Mouse (Mus musculus): ENCODE data around the gene Fgf18. TPM values are rescaled to one million over a fixed set of nuclear protein-coding genes. Genes with fewer than 3 reads are reported as not detected.

Fgf18 gene
- polyA plus RNA-seq, 1 experiment: 0.62 TPM

DNA sequence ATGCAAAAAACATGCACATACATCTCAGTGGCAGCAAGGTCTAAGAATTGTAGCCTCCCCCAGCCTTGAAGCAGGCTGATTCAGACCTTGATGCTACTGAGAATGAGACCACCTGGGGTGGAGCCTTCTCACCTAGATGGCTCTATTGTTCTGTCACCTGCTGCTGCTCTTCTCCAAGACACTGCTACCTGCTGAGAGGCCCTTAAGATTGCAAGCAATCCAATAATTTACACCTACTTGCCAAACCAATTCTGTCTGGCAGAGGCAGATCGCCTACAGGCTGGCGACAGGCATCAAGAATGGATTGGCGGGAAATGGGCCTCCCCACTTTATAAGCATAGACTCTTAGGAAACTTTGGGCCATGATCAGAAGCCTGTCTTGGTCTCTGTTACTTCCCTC is 39.7 kb downstream of the Fgf18 start:
- TF ChIP-seq CTCF (IDR thresholded peaks at IDR 0.05; ENCODE audit: extremely low read depth, insufficient read depth, insufficient read length, insufficient replicate concordance): no peak
- no peak for TF ChIP-seq POLR2A (IDR thresholded peaks at IDR 0.05; ENCODE audit: low read depth, low read length)
- H3K27ac ChIP-seq (ENCODE audit: insufficient read depth, low read length): no peak overlapping the region
- no peak for DNase-seq (ENCODE audit: low read depth in 1 of 2, low spot score in 2 of 2)
- 94% methylated on average over 3 of the region's 3 CpGs for WGBS
- no peak overlapping the region for H3K4me3 ChIP-seq (ENCODE audit: extremely low read depth, insufficient read depth, insufficient read length)
- no peaks in the 10 kb centered on the region for H3K36me3 ChIP-seq (ENCODE audit: control insufficient read depth, insufficient read depth, low read length)
- H3K27me3 ChIP-seq (ENCODE audit: control insufficient read depth, insufficient read depth, low read length): no peaks in the 10 kb centered on the region
- H3K4me1 ChIP-seq (ENCODE audit: control insufficient read depth, insufficient read depth, insufficient read length): no peaks in the 10 kb centered on the region

DNA sequence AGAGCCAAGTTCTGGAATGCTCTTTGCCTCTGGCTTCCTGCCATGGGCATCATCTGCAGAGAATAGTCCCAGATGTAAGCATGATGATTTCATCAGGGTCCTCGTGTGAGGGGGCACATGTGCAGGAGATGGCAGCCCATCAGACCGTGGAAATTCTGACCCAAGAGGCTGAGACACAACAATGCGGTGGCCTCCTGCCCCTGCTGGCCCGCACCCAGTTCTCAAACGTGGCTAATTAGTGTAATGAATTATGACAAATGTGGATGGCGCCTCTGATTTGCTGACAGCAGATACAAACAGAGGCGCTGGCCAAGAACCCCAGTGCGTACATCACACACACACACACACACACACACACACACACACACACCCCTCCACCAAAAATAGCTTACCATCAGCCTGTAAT is 42.3 kb downstream of the Fgf18 start:
- TF ChIP-seq POLR2A (IDR thresholded peaks at IDR 0.05; ENCODE audit: low read depth, low read length) (no peak), CTCF (IDR thresholded peaks at IDR 0.05; ENCODE audit: extremely low read depth, insufficient read depth, insufficient read length, insufficient replicate concordance) (no peak)

DNA sequence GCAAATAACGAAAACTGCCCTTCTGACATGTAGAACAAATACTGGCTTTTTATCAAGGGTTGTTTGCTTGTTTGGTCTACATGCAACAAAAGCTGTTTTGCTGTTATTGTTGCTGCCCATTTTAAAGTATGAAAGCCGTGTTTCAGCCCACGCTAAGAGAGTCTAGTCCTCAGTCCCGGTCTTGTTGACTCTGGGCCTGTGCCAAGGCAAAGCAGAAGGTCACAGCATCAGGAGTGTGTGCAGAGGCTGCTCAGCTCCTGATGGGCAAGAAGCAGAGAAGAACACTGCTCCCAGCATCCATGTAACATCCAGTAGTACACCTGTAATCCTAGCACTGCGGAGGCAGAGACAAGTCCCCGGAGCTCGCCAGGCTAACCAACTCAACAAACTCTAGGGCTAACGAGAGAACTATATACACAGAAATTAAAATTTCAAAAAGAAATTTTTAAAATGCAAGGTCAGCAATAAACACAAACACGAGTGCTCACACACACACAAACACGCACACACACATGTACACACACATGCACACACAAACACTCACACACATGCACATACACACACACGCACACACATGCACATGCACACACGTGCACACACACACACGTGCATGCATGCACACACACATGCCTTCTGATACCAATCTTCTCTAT is 43.8 kb downstream of the Fgf18 start:
- H3K27me3 ChIP-seq (ENCODE audit: control insufficient read depth, insufficient read depth, low read length): no peaks in the 10 kb centered on the region
- WGBS: 92% methylated on average over 13 of the region's 13 CpGs
- H3K36me3 ChIP-seq (ENCODE audit: control insufficient read depth, insufficient read depth, low read length): no peaks in the 10 kb centered on the region
- no peak overlapping the region for H3K4me3 ChIP-seq (ENCODE audit: extremely low read depth, insufficient read depth, insufficient read length)
- no peak for TF ChIP-seq CTCF (IDR thresholded peaks at IDR 0.05; ENCODE audit: extremely low read depth, insufficient read depth, insufficient read length, insufficient replicate concordance)
- TF ChIP-seq POLR2A (IDR thresholded peaks at IDR 0.05; ENCODE audit: low read depth, low read length): no peak
- H3K27ac ChIP-seq (ENCODE audit: insufficient read depth, low read length): no peak overlapping the region
- no peaks in the 10 kb centered on the region for H3K4me1 ChIP-seq (ENCODE audit: control insufficient read depth, insufficient read depth, insufficient read length)
- no peak for DNase-seq (ENCODE audit: low read depth in 1 of 2, low spot score in 2 of 2)

More for the DNA sequence above, 42.3 kb downstream of the Fgf18 start:
- 81% methylated on average over 8 of the region's 8 CpGs for WGBS
- no peak overlapping the region for H3K27ac ChIP-seq (ENCODE audit: insufficient read depth, low read length)
- no peaks in the 10 kb centered on the region for H3K36me3 ChIP-seq (ENCODE audit: control insufficient read depth, insufficient read depth, low read length)
- no peaks in the 10 kb centered on the region for H3K4me1 ChIP-seq (ENCODE audit: control insufficient read depth, insufficient read depth, insufficient read length)
- H3K27me3 ChIP-seq (ENCODE audit: control insufficient read depth, insufficient read depth, low read length): no peaks in the 10 kb centered on the region
- H3K4me3 ChIP-seq (ENCODE audit: extremely low read depth, insufficient read depth, insufficient read length): no peak overlapping the region
- DNase-seq (ENCODE audit: low read depth in 1 of 2, low spot score in 2 of 2): no peak

DNA sequence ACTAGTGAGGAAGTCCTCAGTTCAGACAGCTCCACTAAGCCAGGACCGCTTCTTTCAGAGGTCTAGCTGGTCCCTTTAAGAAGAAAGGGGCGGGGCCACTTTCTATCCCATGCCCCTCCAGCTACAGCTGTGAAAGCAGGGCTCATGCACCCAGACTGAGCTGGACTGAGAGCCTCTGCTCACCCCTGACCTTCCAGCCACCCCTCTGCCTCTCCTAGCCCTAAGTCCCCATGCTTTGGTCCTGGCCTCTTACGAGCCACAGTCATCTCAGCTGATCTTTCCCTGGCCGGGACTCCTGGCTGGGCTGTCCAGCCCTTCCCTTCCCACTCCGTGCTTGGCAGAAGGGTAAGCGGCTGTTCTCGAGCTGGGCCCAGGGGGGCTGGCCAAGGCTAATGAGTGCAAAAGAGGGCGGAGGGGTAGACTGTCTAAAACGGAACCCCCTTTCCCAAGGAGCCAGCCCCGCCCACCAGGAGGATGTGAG is 47.1 kb downstream of the Fgf18 start:
- no peaks in the 10 kb centered on the region for H3K36me3 ChIP-seq (ENCODE audit: control insufficient read depth, insufficient read depth, low read length)
- H3K4me3 ChIP-seq (ENCODE audit: extremely low read depth, insufficient read depth, insufficient read length): no peak overlapping the region
- TF ChIP-seq CTCF (IDR thresholded peaks at IDR 0.05; ENCODE audit: extremely low read depth, insufficient read depth, insufficient read length, insufficient replicate concordance): no peak
- no peak for TF ChIP-seq POLR2A (IDR thresholded peaks at IDR 0.05; ENCODE audit: low read depth, low read length)
- H3K27me3 ChIP-seq (ENCODE audit: control insufficient read depth, insufficient read depth, low read length): no peaks in the 10 kb centered on the region
- WGBS: 36% methylated on average over 10 of the region's 10 CpGs
- H3K4me1 ChIP-seq (ENCODE audit: control insufficient read depth, insufficient read depth, insufficient read length): no peaks in the 10 kb centered on the region
- no peak overlapping the region for H3K27ac ChIP-seq (ENCODE audit: insufficient read depth, low read length)
- no peak for DNase-seq (ENCODE audit: low read depth in 1 of 2, low spot score in 2 of 2)

DNA sequence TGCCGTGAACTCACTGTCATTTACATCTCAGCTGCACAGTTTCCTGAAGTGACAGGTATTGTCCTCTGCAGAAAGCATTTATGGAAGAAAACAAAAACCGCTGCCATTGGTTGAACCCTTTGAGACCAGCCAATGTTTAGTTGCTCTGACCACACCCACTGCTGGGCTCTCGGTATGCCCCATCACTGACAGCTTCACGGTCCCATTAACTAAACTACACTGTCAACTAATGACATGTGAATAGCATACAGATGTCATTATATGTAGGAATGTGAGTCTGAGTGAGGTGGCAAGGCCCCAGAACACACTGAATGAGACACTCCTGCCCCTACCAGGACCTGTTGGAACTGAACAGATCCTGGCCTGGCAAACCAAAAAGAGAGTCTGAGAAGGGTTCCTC is 47.8 kb downstream of the Fgf18 start:
- DNase-seq (ENCODE audit: low read depth in 1 of 2, low spot score in 2 of 2): no peak

DNA sequence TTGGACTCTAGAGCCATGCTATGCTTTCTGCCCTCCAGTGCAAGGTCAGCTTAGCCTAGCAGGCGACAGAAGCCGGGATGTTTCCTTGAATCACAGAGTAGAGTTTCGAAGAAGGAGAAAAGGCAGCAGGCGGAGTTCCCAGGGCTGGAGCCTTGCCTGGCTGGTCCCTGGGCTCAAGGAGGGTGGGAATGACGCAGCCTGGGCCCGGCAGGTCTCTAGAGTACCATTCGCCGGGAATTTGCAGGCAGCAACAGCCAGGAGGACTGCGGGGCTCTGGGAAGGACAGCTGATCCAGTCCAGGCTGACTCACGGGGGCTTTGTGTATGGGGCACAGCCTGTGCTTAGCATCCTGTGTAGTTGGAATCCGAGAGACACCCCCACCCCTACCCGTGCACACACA is 48.8 kb downstream of the Fgf18 start:
- Histone ChIP-seq H3K27ac (ENCODE audit: insufficient read depth, low read length) (no peak overlapping the region), H3K27me3 (ENCODE audit: control insufficient read depth, insufficient read depth, low read length) (no peaks in the 10 kb centered on the region), H3K4me1 (ENCODE audit: control insufficient read depth, insufficient read depth, insufficient read length) (no peaks in the 10 kb centered on the region), H3K4me3 (ENCODE audit: extremely low read depth, insufficient read depth, insufficient read length) (no peak overlapping the region), H3K36me3 (ENCODE audit: control insufficient read depth, insufficient read depth, low read length) (no peaks in the 10 kb centered on the region)
- TF ChIP-seq CTCF (IDR thresholded peaks at IDR 0.05; ENCODE audit: extremely low read depth, insufficient read depth, insufficient read length, insufficient replicate concordance): no peak
- no peak for TF ChIP-seq POLR2A (IDR thresholded peaks at IDR 0.05; ENCODE audit: low read depth, low read length)
- no peak for DNase-seq (ENCODE audit: low read depth in 1 of 2, low spot score in 2 of 2)
- 89% methylated on average over 12 of the region's 12 CpGs for WGBS

More for the DNA sequence above, 47.8 kb downstream of the Fgf18 start:
- Histone ChIP-seq H3K4me1 (ENCODE audit: control insufficient read depth, insufficient read depth, insufficient read length) (no peaks in the 10 kb centered on the region), H3K36me3 (ENCODE audit: control insufficient read depth, insufficient read depth, low read length) (no peaks in the 10 kb centered on the region), H3K27me3 (ENCODE audit: control insufficient read depth, insufficient read depth, low read length) (no peaks in the 10 kb centered on the region), H3K4me3 (ENCODE audit: extremely low read depth, insufficient read depth, insufficient read length) (no peak overlapping the region), H3K27ac (ENCODE audit: insufficient read depth, low read length) (no peak overlapping the region)
- no peak for TF ChIP-seq POLR2A (IDR thresholded peaks at IDR 0.05; ENCODE audit: low read depth, low read length)
- WGBS: 83% methylated on average over 4 of the region's 4 CpGs

DNA sequence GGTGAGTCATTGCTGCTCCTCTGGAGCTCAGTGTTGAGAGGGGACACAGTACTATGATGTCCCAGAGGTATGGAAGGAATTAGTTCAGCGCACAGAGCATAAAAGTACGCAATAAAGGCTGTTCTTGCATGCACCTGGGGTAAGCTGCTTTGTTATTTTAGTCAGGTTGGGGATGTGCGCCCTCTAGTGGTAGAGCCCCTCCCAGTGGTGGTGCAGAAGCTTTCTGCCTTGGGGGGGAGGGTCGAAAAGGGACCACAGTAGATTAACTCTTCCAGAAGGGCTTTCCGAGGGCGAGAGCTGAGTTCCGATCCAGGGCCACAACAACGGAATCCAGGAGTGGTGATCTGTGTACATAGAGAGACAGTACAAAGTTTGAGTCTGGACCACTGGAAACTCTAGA is 49.3 kb downstream of the Fgf18 start:
- no peaks in the 10 kb centered on the region for H3K4me1 ChIP-seq (ENCODE audit: control insufficient read depth, insufficient read depth, insufficient read length)
- peak in 1 of 2 experiments; percentile 18 for DNase-seq (ENCODE audit: low read depth in 1 of 2, low spot score in 2 of 2)
- 46% methylated on average over 8 of the region's 8 CpGs for WGBS
- H3K36me3 ChIP-seq (ENCODE audit: control insufficient read depth, insufficient read depth, low read length): no peaks in the 10 kb centered on the region
- peak; percentile 62; the same call in 1 of the 2 replicates for TF ChIP-seq CTCF (IDR thresholded peaks at IDR 0.05; ENCODE audit: extremely low read depth, insufficient read depth, insufficient read length, insufficient replicate concordance)
- no peak for TF ChIP-seq POLR2A (IDR thresholded peaks at IDR 0.05; ENCODE audit: low read depth, low read length)
- H3K4me3 ChIP-seq (ENCODE audit: extremely low read depth, insufficient read depth, insufficient read length): no peak overlapping the region
- H3K27me3 ChIP-seq (ENCODE audit: control insufficient read depth, insufficient read depth, low read length): no peaks in the 10 kb centered on the region
- H3K27ac ChIP-seq (ENCODE audit: insufficient read depth, low read length): no peak overlapping the region
